Mouse (Mus musculus) MEL (cell line): Measurements from ENCODE around the gene Cdc42ep5.
A peak's percentile ranks its signal among the peaks of the same experiment; 100 is the strongest.

ENCODE experiments used
- CHD1 ChIP-seq: IDR thresholded peaks from 2 replicates; pipeline ENCODE4 v1.6.1; 2012; ENCODE audit warnings: low read depth, mild to moderate bottlenecking, inconsistent platforms, low read length, improper control_type of control experiment
- CTCF ChIP-seq, 3 experiments: IDR thresholded peaks in 2 of 3; conservative IDR thresholded peaks in 1 of 3; 2 replicates each; pipeline ENCODE4 v1.5.1; 2011 to 2012; ENCODE audit warnings: low read length in 3 of 3, low read depth in 2 of 3, mild to moderate bottlenecking in 2 of 3, improper control_type of control experiment in 1 of 3, inconsistent platforms in 1 of 3, mixed read lengths in 1 of 3, moderate library complexity in 1 of 3; ENCODE audit not compliant: control insufficient read depth in 1 of 3, insufficient read depth in 1 of 3, poor library complexity in 1 of 3, severe bottlenecking in 1 of 3
- GATA1 ChIP-seq: IDR thresholded peaks from 2 replicates; pipeline ENCODE4 v1.6.1; 2011; ENCODE audit warnings: low read depth, low read length, improper control_type of control experiment
- NRF1 ChIP-seq: IDR thresholded peaks from 2 replicates; pipeline ENCODE4 v1.6.1; 2014; ENCODE audit warnings: low read depth, mild to moderate bottlenecking, inconsistent platforms, low read length, improper control_type of control experiment, moderate library complexity; ENCODE audit not compliant: poor library complexity, insufficient read depth, severe bottlenecking
- ZKSCAN1 ChIP-seq: IDR thresholded peaks from 2 replicates; pipeline ENCODE4 v1.6.1; 2012; ENCODE audit warnings: low read depth, mild to moderate bottlenecking, inconsistent platforms, low read length, improper control_type of control experiment, moderate library complexity
- ZMIZ1 ChIP-seq: IDR thresholded peaks from 2 replicates; pipeline ENCODE4 v1.6.1; 2012; ENCODE audit warnings: low read depth, mild to moderate bottlenecking, inconsistent platforms, low read length, improper control_type of control experiment, moderate library complexity

GRCm38 (mm10) chr7:4136771-4137531, 27.7 kb downstream of the Cdc42ep5 start, which contains the start of gene Leng8:
- no peak for TF ChIP-seq CTCF (IDR thresholded peaks at IDR 0.05 in 2 of 3, conservative IDR thresholded peaks at IDR 0.05 in 1 of 3; ENCODE audit: control insufficient read depth in 1 of 3, insufficient read depth in 1 of 3, low read depth in 2 of 3, low read length in 3 of 3, poor library complexity in 1 of 3, severe bottlenecking in 1 of 3)
- TF ChIP-seq NRF1, result peak; percentile 89
- TF ChIP-seq GATA1, result no peak
- TF ChIP-seq ZMIZ1, result peak; percentile 93
- no peak for TF ChIP-seq CHD1
- TF ChIP-seq ZKSCAN1, result no peak
